13 mouse cellular contexts compared by ENCODE assay signal in the genomic region with DNA sequence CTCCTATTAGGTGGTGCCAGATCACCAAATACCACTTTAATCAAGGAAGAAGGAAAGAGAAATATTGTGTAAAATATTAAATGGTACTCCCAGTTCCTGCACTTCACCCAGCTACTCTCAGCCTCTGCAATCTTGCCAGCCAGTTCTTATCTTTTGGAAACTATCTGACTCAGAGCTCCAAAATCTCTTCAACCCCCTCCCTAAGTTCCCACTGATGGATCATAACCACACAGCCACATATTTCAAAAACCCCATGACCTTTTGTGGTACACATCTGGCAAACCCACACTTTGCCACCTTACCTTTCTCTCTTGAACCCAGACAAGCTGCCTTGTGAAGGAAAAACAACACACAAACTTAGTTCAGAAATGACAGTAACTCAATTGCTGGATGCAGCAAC.
"Had no signal": no experiment of that assay in that cellular context is flagged by ENCODE, and none has a peak within 500 bp of the region (broad histone marks: within the 10 kb centered on the region; RNA-seq: fewer than 3 reads in every experiment).

No protein-coding gene starts in this region.

- H3K36me3 ChIP-seq: limb, embryonic 10.5 days; limb, embryonic 13.5 days; midbrain, embryonic 12.5 days; midbrain, embryonic 15.5 days had no signal

- H3K27ac ChIP-seq: limb, embryonic 10.5 days; limb, embryonic 13.5 days; liver, embryonic 14.5 days; macrophage; midbrain, embryonic 12.5 days; midbrain, embryonic 15.5 days had no signal

- H3K4me1 ChIP-seq: limb, embryonic 10.5 days; limb, embryonic 13.5 days; midbrain, embryonic 12.5 days; midbrain, embryonic 15.5 days had no signal

- H3K4me3 ChIP-seq: limb, embryonic 10.5 days; limb, embryonic 13.5 days; midbrain, embryonic 12.5 days; midbrain, embryonic 15.5 days had no signal

- H3K27me3 ChIP-seq: limb, embryonic 13.5 days; midbrain, embryonic 12.5 days; midbrain, embryonic 15.5 days had no signal

- DNase-seq: kidney, adult 9 months; kidney, postnatal 14 days; kidney, postnatal 4 days; liver, postnatal 0 days; lung, embryonic 14.5 days; thymus, adult 18-20 months; thymus, postnatal 36 days had no signal
